Mouse (Mus musculus): ENCODE measurements at regions not wholly inside any gene's neighbourhood (a gene's known extent, or its start where the extent isn't known, plus 50 kb on each side); places are given as distances from the start of the nearest gene placed in this dataset.

GRCm38 (mm10) chr9:12692329-12692728 is 553.3 kb downstream of the Jrkl start:
- peak; percentile 6 for DNase-seq

GRCm38 (mm10) chr9:12690948-12691279 is 554.7 kb downstream of the Jrkl start:
- DNase-seq = peak; percentile 13

DNA sequence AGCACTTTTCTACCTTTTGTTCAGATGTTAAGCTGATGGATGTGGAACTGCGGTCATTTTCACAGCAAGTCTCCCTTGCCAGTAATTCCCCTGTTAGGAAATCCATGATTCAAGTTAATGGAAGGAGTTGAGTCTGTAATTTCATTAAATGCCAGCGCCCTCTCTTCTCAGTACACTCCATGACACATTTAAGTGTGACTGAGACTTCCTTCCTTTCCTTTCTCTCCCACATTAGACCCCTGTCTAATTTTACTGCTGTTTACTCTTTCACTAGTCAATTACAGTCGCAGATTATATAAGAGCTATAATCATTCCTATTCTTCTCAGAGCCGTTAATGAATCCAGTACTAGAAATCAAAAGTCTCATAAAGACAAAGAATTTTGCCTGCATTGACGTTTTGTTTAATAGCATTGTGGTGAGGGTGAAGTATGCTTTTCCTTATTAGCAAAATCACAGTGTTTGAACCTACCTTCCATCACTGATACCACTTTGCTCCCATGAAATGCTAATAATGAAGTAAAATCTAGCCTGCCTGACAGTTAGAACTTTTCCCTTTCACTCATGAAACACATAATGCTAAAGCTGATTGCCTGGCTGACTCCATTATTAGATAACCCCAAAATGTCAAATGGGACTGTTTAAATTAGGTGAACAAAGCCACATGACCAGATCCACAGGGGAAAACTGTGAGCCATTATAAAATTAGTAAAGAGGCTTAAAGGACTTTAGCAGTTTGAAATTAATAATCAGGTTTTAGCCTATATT is 555.3 kb downstream of the Jrkl start:
- DNase-seq = peak; percentile 7
